Mouse (Mus musculus) neural tube, embryonic 15.5 days (tissue): Measurements from ENCODE around the gene Gnaz. TPM values are rescaled to one million over a fixed set of nuclear protein-coding genes. Genes with fewer than 3 reads are reported as not detected.
"Not testable (repeated sequence)": the region's sequence is repeated elsewhere in the genome, so short reads cannot be mapped to it uniquely, and the experiment has no call there.

Experiments
- ATAC-seq: fragments of 200-750 bp; cut with Nextera tagmentation; 2 replicates; pipeline ENCODE4 v1.8.0; 2017; ENCODE audit warnings: mild to moderate bottlenecking, moderate TSS enrichment, moderate library complexity; ENCODE audit not compliant: low FRiP score
- H3K27ac ChIP-seq: fragments of 300-500 bp; sonication (generic); replicated peaks from 2 replicates; pipeline ENCODE4 v1.5.1; 2015; ENCODE audit warnings: mild to moderate bottlenecking, inconsistent platforms
- H3K27me3 ChIP-seq: fragments of 300-500 bp; sonication (generic); replicated peaks from 2 replicates; pipeline ENCODE4 v1.6.1; 2015; ENCODE audit warnings: inconsistent platforms
- H3K36me3 ChIP-seq: fragments of 300-500 bp; sonication (generic); 2 replicates; pipeline ENCODE4 v1.6.1; 2015; ENCODE audit warnings: inconsistent platforms
- H3K4me1 ChIP-seq: fragments of 300-500 bp; sonication (generic); 2 replicates; pipeline ENCODE4 v1.6.1; 2015; ENCODE audit warnings: inconsistent platforms
- H3K4me2 ChIP-seq: fragments of 300-500 bp; sonication (generic); 2 replicates; pipeline ENCODE4 v1.6.1; 2015; ENCODE audit warnings: inconsistent platforms, mild to moderate bottlenecking, moderate library complexity
- H3K4me3 ChIP-seq: fragments of 300-500 bp; sonication (generic); replicated peaks from 2 replicates; pipeline ENCODE4 v1.5.1; 2015; ENCODE audit warnings: mild to moderate bottlenecking, inconsistent platforms
- H3K9ac ChIP-seq: fragments of 300-500 bp; sonication (generic); replicated peaks from 2 replicates; pipeline ENCODE4 v1.6.1; 2015; ENCODE audit warnings: mild to moderate bottlenecking, inconsistent platforms
- H3K9me3 ChIP-seq: fragments of 300-500 bp; sonication (generic); replicated peaks from 2 replicates; pipeline ENCODE4 v1.6.1; 2016; ENCODE audit warnings: inconsistent platforms
- WGBS: fragments of 180-500 bp; shearing (Covaris S2); methylation state at CpG from one replicate; pipeline ENCODE4 v1.1.7; 2015; ENCODE audit warnings: mixed read lengths; 5-methylcytosine and 5-hydroxymethylcytosine counted together
- polyA plus RNA-seq: library from polyadenylated mRNA; unstranded; fragments of >200 nt; fragmentation: Nextera tagmentation; extraction: Ambion mirVana; gene quantifications from 2 replicates; pipeline ENCODE4 v1.2.1, GENCODE M21; 2015

Gene Gnaz
- polyA plus RNA-seq, 1 experiment from 2014 or later, result 87.5 TPM

GRCm38 (mm10) chr10:75031345-75032114 lies 64.6 kb downstream of the Gnaz start:
- Histone ChIP-seq H3K4me1 (peaks cover 20% of the 10 kb centered on the region), H3K4me3 (no peak overlapping the region), H3K27me3 (no peaks in the 10 kb centered on the region), H3K36me3 (no peaks in the 10 kb centered on the region), H3K4me2 (no peak overlapping the region), H3K27ac (no peak overlapping the region), H3K9ac (no peak overlapping the region), H3K9me3 (no peaks in the 10 kb centered on the region)
- 67% methylated on average over 5 of the region's 5 CpGs for WGBS
- ATAC-seq, result no peak

- Histone ChIP-seq H3K4me3 (peak within 1 kb of the TSS; percentile 21; the same call in 1 of the 2 replicates), H3K27me3 (no peaks in the 10 kb centered on the region), H3K4me1 (peaks cover 27% of the 10 kb centered on the region), H3K27ac (peak within 1 kb of the TSS; percentile 75), H3K4me2 (peak within 1 kb of the TSS; percentile 55), H3K9me3 (no peaks in the 10 kb centered on the region), H3K36me3 (no peaks in the 10 kb centered on the region), H3K9ac (no peak within 1 kb of the TSS)
- 9% methylated on average over 10 of the region's 10 CpGs for WGBS
- peak; percentile 49 for ATAC-seq
These were observed 65.4 kb downstream of the Gnaz start, which contains the start of gene Rsph14 for GRCm38 (mm10) chr10:75032395-75032794. Gene Rsph14 (minus strand): TSS chr10:75032586.

GRCm38 (mm10) chr10:75036883-75037379 lies 70.0 kb downstream of the Gnaz start, which contains the start of gene Rab36:
Gene Rab36 (plus strand): TSS chr10:75037058.
- Histone ChIP-seq H3K4me1 (peaks cover 39% of the 10 kb centered on the region), H3K9me3 (no peaks in the 10 kb centered on the region), H3K4me3 (peak within 1 kb of the TSS; percentile 43), H3K9ac (peak within 1 kb of the TSS; percentile 41), H3K36me3 (no peaks in the 10 kb centered on the region), H3K4me2 (peak within 1 kb of the TSS; percentile 67), H3K27ac (peak within 1 kb of the TSS; percentile 87), H3K27me3 (no peaks in the 10 kb centered on the region)
- ATAC-seq, result peak; percentile 93
- under 1% methylated on average over 36 of the region's 36 CpGs for WGBS

GRCm38 (mm10) chr10:75042060-75042459 lies 75.1 kb downstream of the Gnaz start:
- H3K27me3 ChIP-seq, H3K4me3 ChIP-seq, H3K27ac ChIP-seq, H3K9me3 ChIP-seq, ATAC-seq, H3K9ac ChIP-seq, H3K4me2 ChIP-seq: not testable (repeated sequence)
- 29% methylated on average over 1 of the region's 1 CpGs for WGBS
- Histone ChIP-seq H3K36me3 (peaks cover 13% of the 10 kb centered on the region; the same call in 1 of the 2 replicates), H3K4me1 (peaks cover 15% of the 10 kb centered on the region)

- Histone ChIP-seq H3K27me3 (no peaks in the 10 kb centered on the region), H3K9ac (no peak overlapping the region), H3K9me3 (no peaks in the 10 kb centered on the region), H3K4me3 (no peak overlapping the region), H3K36me3 (peaks cover 15% of the 10 kb centered on the region; the same call in 1 of the 2 replicates), H3K27ac (no peak overlapping the region), H3K4me2 (no peak overlapping the region), H3K4me1 (no peaks in the 10 kb centered on the region)
- 44% methylated on average over 7 of the region's 7 CpGs for WGBS
- ATAC-seq, result no peak
These were observed 77.5 kb downstream of the Gnaz start for GRCm38 (mm10) chr10:75044459-75044858.

- WGBS, result 92% methylated on average over 15 of the region's 15 CpGs
- Histone ChIP-seq H3K4me3 (no peak overlapping the region), H3K4me2 (no peak overlapping the region), H3K4me1 (no peaks in the 10 kb centered on the region), H3K27ac (no peak overlapping the region), H3K27me3 (no peaks in the 10 kb centered on the region), H3K9ac (no peak overlapping the region), H3K9me3 (no peaks in the 10 kb centered on the region), H3K36me3 (peaks cover 15% of the 10 kb centered on the region; the same call in 1 of the 2 replicates)
- no peak for ATAC-seq
These were observed 78.9 kb downstream of the Gnaz start for GRCm38 (mm10) chr10:75045831-75046230.

GRCm38 (mm10) chr10:75048711-75049110 lies 81.7 kb downstream of the Gnaz start:
- Histone ChIP-seq H3K36me3 (peaks cover 15% of the 10 kb centered on the region; the same call in 1 of the 2 replicates), H3K9ac (no peak overlapping the region), H3K4me1 (no peaks in the 10 kb centered on the region), H3K27me3 (no peaks in the 10 kb centered on the region), H3K27ac (no peak overlapping the region), H3K4me2 (no peak overlapping the region), H3K4me3 (no peak overlapping the region), H3K9me3 (no peaks in the 10 kb centered on the region)
- no peak for ATAC-seq
- 92% methylated on average over 7 of the region's 7 CpGs for WGBS

GRCm38 (mm10) chr10:75051364-75052074 lies 84.5 kb downstream of the Gnaz start:
- WGBS, result 94% methylated on average over 21 of the region's 21 CpGs
- Histone ChIP-seq H3K9ac (no peak overlapping the region), H3K4me3 (no peak overlapping the region), H3K27me3 (no peaks in the 10 kb centered on the region), H3K27ac (no peak overlapping the region), H3K4me2 (no peak overlapping the region), H3K9me3 (no peaks in the 10 kb centered on the region), H3K4me1 (peaks cover 11% of the 10 kb centered on the region), H3K36me3 (0 out of 2 replicates have a peak, but pooled peaks cover 6% of the 10 kb centered on the region)
- no peak for ATAC-seq

- H3K27ac ChIP-seq, result no peak overlapping the region
- H3K9me3 ChIP-seq, result no peaks in the 10 kb centered on the region
- ATAC-seq, result no peak
- H3K4me2 ChIP-seq, result no peak overlapping the region
- no peak overlapping the region for H3K9ac ChIP-seq
- no peaks in the 10 kb centered on the region for H3K27me3 ChIP-seq
- H3K36me3 ChIP-seq, result no peaks in the 10 kb centered on the region
- no peak overlapping the region for H3K4me3 ChIP-seq
- peaks cover 17% of the 10 kb centered on the region for H3K4me1 ChIP-seq
- WGBS, result 82% methylated on average over 8 of the region's 8 CpGs
These were observed 85.9 kb downstream of the Gnaz start for GRCm38 (mm10) chr10:75052902-75053301.

- Histone ChIP-seq H3K9ac (no peak overlapping the region), H3K4me3 (no peak overlapping the region), H3K4me1 (peaks cover 18% of the 10 kb centered on the region), H3K4me2 (no peak overlapping the region), H3K27me3 (no peaks in the 10 kb centered on the region), H3K27ac (no peak overlapping the region), H3K36me3 (no peaks in the 10 kb centered on the region), H3K9me3 (no peaks in the 10 kb centered on the region)
- no peak for ATAC-seq
- WGBS, result 92% methylated on average over 4 of the region's 4 CpGs
These were observed 86.7 kb downstream of the Gnaz start for GRCm38 (mm10) chr10:75053655-75054054.

GRCm38 (mm10) chr10:75054125-75054524 lies 87.1 kb downstream of the Gnaz start:
- no peaks in the 10 kb centered on the region for H3K36me3 ChIP-seq
- H3K4me2 ChIP-seq, result no peak overlapping the region
- H3K4me3 ChIP-seq, result no peak overlapping the region
- H3K4me1 ChIP-seq, result peaks cover 23% of the 10 kb centered on the region
- ATAC-seq, result no peak
- H3K27ac ChIP-seq, result no peak overlapping the region
- WGBS, result 74% methylated on average over 6 of the region's 6 CpGs
- H3K9me3 ChIP-seq, result no peaks in the 10 kb centered on the region
- no peaks in the 10 kb centered on the region for H3K27me3 ChIP-seq
- no peak overlapping the region for H3K9ac ChIP-seq
